ENCODE assay signal across 26 mouse cellular contexts in the genomic region with DNA sequence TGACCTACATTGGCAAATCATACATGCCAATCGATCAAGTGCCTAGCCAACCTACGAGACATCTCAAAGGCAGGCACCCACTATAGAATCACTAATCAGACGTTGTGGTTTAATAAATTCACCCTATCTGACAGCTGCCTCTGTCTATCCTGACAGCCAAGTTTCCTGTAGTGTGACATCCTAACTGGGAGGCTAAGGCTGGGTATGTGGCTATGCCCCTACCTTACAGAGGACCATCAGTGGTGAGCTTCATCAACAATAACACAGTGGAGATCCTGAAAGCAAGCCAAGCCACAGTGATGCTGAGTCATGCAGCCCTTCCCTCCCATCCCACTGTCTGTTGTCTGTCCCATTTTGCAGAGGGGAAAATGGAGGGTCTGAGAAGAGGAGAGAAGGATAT.
DNase-seq lines count a peak whose midpoint lies in the region; ATAC-seq lines count a peak whose summit lies in the region.
"Had no signal": no experiment of that assay in that cellular context is flagged by ENCODE, and none has a peak within 500 bp of the region (broad histone marks: within the 10 kb centered on the region; RNA-seq: fewer than 3 reads in every experiment).

No protein-coding gene starts in this region.

- H3K36me3 ChIP-seq in midbrain, embryonic 15.5 days (replicated peaks) = no peaks in the 10 kb centered on the region
- H3K36me3 ChIP-seq in liver, embryonic 11.5 days (ENCODE audit: control insufficient read depth, insufficient read depth, low read length) = no peaks in the 10 kb centered on the region
- H3K36me3 ChIP-seq: embryonic facial prominence, embryonic 13.5 days; embryonic facial prominence, embryonic 15.5 days; forebrain, embryonic 10.5 days; forebrain, embryonic 15.5 days had no signal

- peak; percentile 0 for DNase-seq in 416B (ENCODE audit: low read depth)
- DNase-seq in MEL-GATA-1-ER (ENCODE audit: extremely low read depth, low read depth) = peak; percentile 89
- DNase-seq in left cerebral cortex, adult 18-20 months (ENCODE audit: low spot score in 2 of 2) = no peak
- DNase-seq in liver, embryonic 11.5 days (ENCODE audit: low spot score) = no peak
- no peak for DNase-seq in left cerebral cortex, adult 9 months (ENCODE audit: low spot score in 2 of 2)
- DNase-seq: adrenal gland, adult 8-10 months; adrenal gland, postnatal 14 days; adrenal gland, postnatal 36 days; cerebellum, adult 11-12 months; cerebellum, adult 2 months; cerebellum, adult 9-10 months; cerebellum, postnatal 10 days; cerebellum, postnatal 25 days; embryo, embryonic 11 days; forebrain, postnatal 0 days had no signal

- peak; percentile 90 for ATAC-seq in common myeloid progenitor, adult 5-6 weeks (replicated peaks; ENCODE audit: low read depth, poor library complexity, severe bottlenecking)
- ATAC-seq in megakaryocyte-erythroid progenitor cell, adult 5-6 weeks (replicated peaks; ENCODE audit: low FRiP score, low TSS enrichment, poor library complexity, severe bottlenecking) = peak; percentile 86
- no peak for ATAC-seq in midbrain, embryonic 15.5 days (replicated peaks)
- ATAC-seq in liver, embryonic 11.5 days (replicated peaks; ENCODE audit: low FRiP score) = no peak
- ATAC-seq: activated CD4-positive, CD25-positive, alpha-beta regulatory T cell, adult 4 months; forebrain, embryonic 13.5 days; forebrain, embryonic 15.5 days; forebrain, postnatal 0 days; Patski had no signal

- H3K9me3 ChIP-seq in midbrain, embryonic 15.5 days = no peaks in the 10 kb centered on the region
- no peaks in the 10 kb centered on the region for H3K9me3 ChIP-seq in liver, embryonic 11.5 days (ENCODE audit: control insufficient read depth, low read length)
- H3K9me3 ChIP-seq: embryonic facial prominence, embryonic 13.5 days; embryonic facial prominence, embryonic 15.5 days; forebrain, embryonic 10.5 days; forebrain, embryonic 13.5 days; forebrain, embryonic 15.5 days had no signal

- no peak overlapping the region for H3K4me2 ChIP-seq in midbrain, embryonic 15.5 days
- H3K4me2 ChIP-seq in liver, embryonic 11.5 days = no peak overlapping the region
- H3K4me2 ChIP-seq: embryonic facial prominence, embryonic 13.5 days; embryonic facial prominence, embryonic 15.5 days; forebrain, embryonic 13.5 days; forebrain, embryonic 15.5 days had no signal

- H3K9ac ChIP-seq in midbrain, embryonic 15.5 days = no peak overlapping the region
- no peak overlapping the region for H3K9ac ChIP-seq in liver, embryonic 11.5 days (ENCODE audit: low read depth, low read length)
- H3K9ac ChIP-seq: embryonic facial prominence, embryonic 13.5 days; embryonic facial prominence, embryonic 15.5 days; forebrain, embryonic 13.5 days; forebrain, embryonic 15.5 days; forebrain, postnatal 0 days had no signal

- H3K27ac ChIP-seq in midbrain, embryonic 15.5 days = no peak overlapping the region
- H3K27ac ChIP-seq in liver, embryonic 11.5 days (ENCODE audit: low read depth, low read length) = no peak overlapping the region
- H3K27ac ChIP-seq: embryonic facial prominence, embryonic 13.5 days; embryonic facial prominence, embryonic 15.5 days; forebrain, embryonic 13.5 days; forebrain, embryonic 15.5 days had no signal

- H3K4me1 ChIP-seq in midbrain, embryonic 15.5 days = peaks cover 9% of the 10 kb centered on the region
- H3K4me1 ChIP-seq in liver, embryonic 11.5 days (replicated peaks; ENCODE audit: control insufficient read depth, insufficient read depth, low read length) = 0 out of 2 replicates have a peak, but pooled peaks cover 4% of the 10 kb centered on the region

- 81% methylated on average over 3 of the region's 3 CpGs for WGBS in midbrain, embryonic 15.5 days
- 54% methylated on average over 3 of the region's 3 CpGs for WGBS in liver, embryonic 11.5 days

- H3K4me3 ChIP-seq in midbrain, embryonic 15.5 days = no peak overlapping the region
- no peak overlapping the region for H3K4me3 ChIP-seq in liver, embryonic 11.5 days (ENCODE audit: low read depth, low read length)
- H3K4me3 ChIP-seq: embryonic facial prominence, embryonic 13.5 days; embryonic facial prominence, embryonic 15.5 days; erythroblast, embryonic 14.5 days; forebrain, embryonic 10.5 days; forebrain, embryonic 13.5 days; forebrain, embryonic 15.5 days had no signal

- H3K27me3 ChIP-seq in midbrain, embryonic 15.5 days (replicated peaks) = no peaks in the 10 kb centered on the region
- H3K27me3 ChIP-seq in liver, embryonic 11.5 days (replicated peaks; ENCODE audit: control insufficient read depth, insufficient read depth, low read length) = no peaks in the 10 kb centered on the region
- H3K27me3 ChIP-seq: forebrain, embryonic 15.5 days; Patski had no signal

Comparison
In these comparisons a context has a peak if more than half of its experiments do, and no peak if none do; other contexts are left out.
1. DNase-seq: peak in 416B (single experiment) and MEL-GATA-1-ER (single experiment); none in left cerebral cortex, adult 18-20 months (0 of 2), liver, embryonic 11.5 days (single experiment) and left cerebral cortex, adult 9 months (0 of 2).
2. ATAC-seq: peak in common myeloid progenitor, adult 5-6 weeks (single experiment) and megakaryocyte-erythroid progenitor cell, adult 5-6 weeks (single experiment); none in midbrain, embryonic 15.5 days (single experiment) and liver, embryonic 11.5 days (single experiment).